Mouse (Mus musculus): ENCODE measurements around the gene H1foo. TPM values are rescaled to one million over a fixed set of nuclear protein-coding genes. Genes with fewer than 3 reads are reported as not detected.
A peak's percentile ranks its signal among the peaks of the same experiment; 100 is the strongest.

Gene H1foo
- polyA plus RNA-seq, 1 experiment from 2014 or later: not detected

DNA sequence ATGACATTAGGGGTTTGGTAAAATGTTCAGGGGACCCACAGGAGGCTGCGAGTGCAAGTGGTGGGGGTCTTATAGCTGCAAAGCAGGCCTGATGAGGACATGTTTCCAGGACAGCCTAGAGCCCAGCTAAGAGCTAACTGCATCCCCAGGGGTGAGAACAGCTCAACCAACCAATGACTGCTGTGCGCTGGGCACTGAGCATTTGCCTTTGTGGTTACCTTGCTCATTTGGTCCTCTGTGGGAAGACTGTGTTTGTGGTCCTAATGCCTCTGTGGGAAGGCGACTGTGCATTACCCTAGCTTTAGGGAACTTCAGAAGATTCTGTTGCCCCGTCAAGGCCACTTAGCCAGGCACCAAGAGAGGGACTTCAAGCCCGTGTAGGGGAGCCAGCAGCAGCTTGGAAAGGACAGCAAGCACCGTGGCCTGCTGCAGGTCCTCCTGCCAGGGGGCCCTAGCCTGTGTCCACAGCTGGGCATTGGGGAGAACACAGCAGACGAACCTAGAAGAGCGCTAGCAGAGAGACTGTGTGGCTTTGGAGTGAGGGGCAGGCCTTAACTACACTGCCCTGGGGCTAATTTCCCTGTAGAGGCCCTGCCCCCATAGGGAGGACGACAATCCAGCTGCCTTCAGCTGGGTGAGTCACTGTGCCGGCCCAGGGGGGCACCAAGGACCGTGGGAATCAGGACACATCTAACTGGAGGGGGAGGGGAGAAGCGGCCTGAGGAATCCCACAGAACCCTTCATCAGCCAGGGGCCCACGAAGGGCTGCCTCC is 46.6 kb downstream of the H1foo start:
- Histone ChIP-seq H3K9me3 (replicated peaks; ENCODE audit: control insufficient read depth, low read length) (no peaks in the 10 kb centered on the region), H3K27ac (replicated peaks; ENCODE audit: low read depth, low read length) (no peak overlapping the region), H3K4me2 (ENCODE audit: low read depth, low read length) (peak overlapping the region; percentile 5), H3K9ac (replicated peaks; ENCODE audit: low read length) (peak overlapping the region; percentile 23), H3K4me1 (ENCODE audit: control insufficient read depth, insufficient read depth, low read length) (peaks cover 15% of the 10 kb centered on the region), H3K4me3 (ENCODE audit: low read depth, low read length) (peak overlapping the region; percentile 12), H3K36me3 (replicated peaks; ENCODE audit: control insufficient read depth, insufficient read depth, low read depth, low read length) (no peaks in the 10 kb centered on the region), H3K27me3 (ENCODE audit: control insufficient read depth, insufficient read depth, low read length) (peaks cover 23% of the 10 kb centered on the region)
- 26% methylated on average over 13 of the region's 13 CpGs for WGBS
- ATAC-seq (replicated peaks; ENCODE audit: insufficient number of reproducible peaks, low FRiP score, low TSS enrichment, low read depth) (no peak), DNase-seq (ENCODE audit: low spot score) (peak; percentile 40)

DNA sequence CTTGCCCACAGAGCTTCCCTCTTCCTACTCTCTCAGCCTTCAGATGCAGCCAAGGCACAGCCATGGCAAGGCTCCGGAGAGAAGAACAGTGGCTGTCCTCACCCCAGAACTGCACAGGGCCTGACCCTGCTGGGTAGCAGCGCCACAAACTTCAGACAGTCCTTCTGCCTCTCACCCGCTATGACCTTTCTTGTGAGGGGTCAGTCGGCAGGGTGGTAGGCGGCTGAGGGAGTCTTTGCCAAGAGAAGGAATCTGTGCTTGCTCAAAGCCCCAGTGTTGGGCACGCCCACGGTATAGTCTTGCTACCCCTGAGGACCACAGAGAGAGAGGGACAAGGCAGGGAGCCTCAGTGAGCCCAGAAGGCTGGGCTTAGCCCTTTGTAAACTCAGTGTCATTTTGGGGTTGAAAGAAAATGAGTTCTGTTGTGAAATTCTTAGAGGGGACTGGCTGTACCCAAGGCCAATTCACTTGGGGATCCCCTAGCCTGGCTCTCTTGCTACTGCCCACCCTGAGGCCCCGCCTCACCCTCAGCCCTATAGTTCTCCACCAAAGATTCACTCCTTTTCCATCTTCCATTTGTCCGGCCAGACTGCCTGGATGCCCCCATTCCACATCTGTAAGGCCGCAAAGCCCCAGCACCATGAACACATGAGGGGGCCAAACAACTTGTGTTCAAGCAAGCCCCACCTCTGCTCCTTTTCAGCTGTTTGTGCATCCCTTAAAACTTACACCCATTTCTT is 47.3 kb downstream of the H1foo start:
- peak overlapping the region; percentile 23 for H3K9ac ChIP-seq (replicated peaks; ENCODE audit: low read length)
- H3K4me2 ChIP-seq (ENCODE audit: low read depth, low read length): no peak overlapping the region
- no peak overlapping the region for H3K27ac ChIP-seq (replicated peaks; ENCODE audit: low read depth, low read length)
- WGBS: 27% methylated on average over 10 of the region's 10 CpGs
- peaks cover 14% of the 10 kb centered on the region for H3K4me1 ChIP-seq (ENCODE audit: control insufficient read depth, insufficient read depth, low read length)
- H3K4me3 ChIP-seq (ENCODE audit: low read depth, low read length): peak overlapping the region; percentile 57
- H3K9me3 ChIP-seq (replicated peaks; ENCODE audit: control insufficient read depth, low read length): no peaks in the 10 kb centered on the region
- H3K27me3 ChIP-seq (ENCODE audit: control insufficient read depth, insufficient read depth, low read length): peaks cover 23% of the 10 kb centered on the region
- DNase-seq (ENCODE audit: low spot score) (no peak), ATAC-seq (replicated peaks; ENCODE audit: insufficient number of reproducible peaks, low FRiP score, low TSS enrichment, low read depth) (no peak)
- H3K36me3 ChIP-seq (replicated peaks; ENCODE audit: control insufficient read depth, insufficient read depth, low read depth, low read length): no peaks in the 10 kb centered on the region

DNA sequence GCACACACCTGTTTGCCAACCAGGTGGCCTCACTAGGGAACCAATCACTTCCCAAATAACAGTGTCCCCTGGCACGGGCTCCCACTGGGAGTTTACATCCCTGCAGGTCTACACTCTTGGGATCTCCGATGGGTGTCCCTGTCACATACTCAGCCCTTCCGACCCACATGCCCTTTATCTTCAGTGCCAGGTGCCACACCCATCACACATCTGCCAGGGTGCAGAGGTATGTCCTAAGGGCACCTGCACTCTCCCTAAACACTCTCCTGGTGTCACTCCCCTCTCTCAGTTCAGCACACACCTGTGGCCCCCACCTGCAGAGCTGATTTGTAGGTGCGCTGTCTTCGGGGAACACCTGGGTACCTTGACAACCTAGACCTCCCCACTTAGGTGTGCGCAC is 48.2 kb downstream of the H1foo start:
- peak overlapping the region; percentile 87 for H3K4me2 ChIP-seq (ENCODE audit: low read depth, low read length)
- peak overlapping the region; percentile 57 for H3K4me3 ChIP-seq (ENCODE audit: low read depth, low read length)
- 41% methylated on average over 6 of the region's 6 CpGs for WGBS
- peak overlapping the region; percentile 48; the same call in 1 of the 2 replicates for H3K9ac ChIP-seq (replicated peaks; ENCODE audit: low read length)
- no peaks in the 10 kb centered on the region for H3K36me3 ChIP-seq (replicated peaks; ENCODE audit: control insufficient read depth, insufficient read depth, low read depth, low read length)
- no peak overlapping the region for H3K27ac ChIP-seq (replicated peaks; ENCODE audit: low read depth, low read length)
- H3K27me3 ChIP-seq (ENCODE audit: control insufficient read depth, insufficient read depth, low read length): peaks cover 23% of the 10 kb centered on the region
- DNase-seq (ENCODE audit: low spot score) (no peak), ATAC-seq (replicated peaks; ENCODE audit: insufficient number of reproducible peaks, low FRiP score, low TSS enrichment, low read depth) (no peak)
- H3K9me3 ChIP-seq (replicated peaks; ENCODE audit: control insufficient read depth, low read length): no peaks in the 10 kb centered on the region
- peaks cover 20% of the 10 kb centered on the region for H3K4me1 ChIP-seq (ENCODE audit: control insufficient read depth, insufficient read depth, low read length)

DNA sequence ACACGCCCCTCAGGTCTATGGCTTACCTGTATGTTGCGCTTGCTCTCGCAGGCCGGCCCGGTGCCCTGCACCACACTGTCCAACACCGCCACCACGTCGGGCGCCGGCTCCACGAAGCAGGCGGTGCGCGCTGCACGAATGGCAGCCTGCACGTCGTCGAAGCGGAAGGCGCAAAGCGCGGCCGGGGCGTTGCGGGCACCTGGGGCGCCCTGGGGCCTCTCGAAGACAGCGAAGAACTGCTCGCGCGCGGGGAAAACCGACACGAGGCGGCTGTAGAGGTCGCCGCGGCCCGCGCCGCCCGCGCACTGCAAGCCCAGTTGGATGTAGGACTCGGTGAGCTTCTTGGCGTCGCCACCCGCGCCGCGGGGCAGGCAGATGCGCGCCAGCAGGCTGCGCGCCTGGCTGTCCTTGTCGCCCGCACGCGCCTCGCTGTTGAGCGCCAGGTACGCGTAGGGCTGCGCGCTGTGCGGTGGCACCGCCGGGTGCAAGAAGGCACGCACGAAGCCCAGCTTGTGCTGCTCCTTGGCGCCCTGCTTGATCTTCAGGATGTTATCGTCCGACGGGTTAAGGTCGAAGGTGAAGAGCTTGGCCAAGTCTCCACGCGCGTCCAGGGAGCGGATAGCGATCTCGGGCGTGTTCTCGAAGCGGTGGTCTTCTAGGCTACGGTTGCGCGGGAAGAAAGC is 48.9 kb downstream of the H1foo start:
- peak overlapping the region; percentile 87 for H3K4me2 ChIP-seq (ENCODE audit: low read depth, low read length)
- H3K4me3 ChIP-seq (ENCODE audit: low read depth, low read length): peak overlapping the region; percentile 57
- ATAC-seq (replicated peaks; ENCODE audit: insufficient number of reproducible peaks, low FRiP score, low TSS enrichment, low read depth) (no peak), DNase-seq (ENCODE audit: low spot score) (no peak)
- no peaks in the 10 kb centered on the region for H3K9me3 ChIP-seq (replicated peaks; ENCODE audit: control insufficient read depth, low read length)
- peaks cover 23% of the 10 kb centered on the region for H3K4me1 ChIP-seq (ENCODE audit: control insufficient read depth, insufficient read depth, low read length)
- H3K27ac ChIP-seq (replicated peaks; ENCODE audit: low read depth, low read length): 0 out of 2 replicates have a peak overlapping the region, but pooled peaks have one; percentile 52
- peaks cover 23% of the 10 kb centered on the region for H3K27me3 ChIP-seq (ENCODE audit: control insufficient read depth, insufficient read depth, low read length)
- H3K9ac ChIP-seq (replicated peaks; ENCODE audit: low read length): peak overlapping the region; percentile 50
- WGBS: 2% methylated on average over 83 of the region's 86 CpGs
- H3K36me3 ChIP-seq (replicated peaks; ENCODE audit: control insufficient read depth, insufficient read depth, low read depth, low read length): no peaks in the 10 kb centered on the region

DNA sequence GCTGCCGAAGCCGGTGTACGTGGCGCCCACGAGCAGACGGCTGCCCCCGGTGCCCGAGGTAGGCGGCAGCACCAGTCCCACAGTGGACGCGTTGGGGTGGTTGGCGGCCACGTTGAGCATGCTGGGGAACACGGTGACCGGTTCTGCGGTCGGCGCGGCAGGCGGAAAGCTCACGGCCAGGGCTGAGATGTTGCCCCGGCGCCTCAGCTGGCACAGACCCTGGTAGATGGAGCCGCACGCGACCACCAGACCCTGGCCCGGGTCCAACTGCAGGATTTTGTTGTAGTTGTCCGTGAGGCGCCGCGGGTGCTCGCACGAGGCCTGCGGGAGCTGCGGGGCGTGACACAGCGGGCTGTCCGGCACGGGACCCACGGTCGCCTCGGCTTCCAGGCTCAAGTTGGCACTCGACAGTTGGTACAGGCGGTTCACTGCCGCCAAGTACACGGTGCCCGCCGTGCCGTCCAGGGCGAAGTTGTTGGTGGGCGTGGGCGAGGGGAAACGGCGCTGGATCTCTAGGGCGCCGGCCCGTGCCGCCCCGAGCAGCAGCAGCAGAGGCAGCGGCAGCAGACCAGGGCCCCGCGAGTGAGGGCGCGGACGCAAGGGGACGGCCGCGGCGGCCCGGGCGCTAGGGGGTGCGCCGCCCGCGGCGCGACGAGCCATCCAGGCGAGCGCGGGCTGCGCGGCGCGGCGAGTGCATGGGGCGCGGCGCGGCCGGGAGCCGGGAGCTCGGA is 49.6 kb downstream of the H1foo start:
- Histone ChIP-seq H3K36me3 (replicated peaks; ENCODE audit: control insufficient read depth, insufficient read depth, low read depth, low read length) (no peaks in the 10 kb centered on the region), H3K4me1 (ENCODE audit: control insufficient read depth, insufficient read depth, low read length) (peaks cover 23% of the 10 kb centered on the region), H3K4me3 (ENCODE audit: low read depth, low read length) (peak overlapping the region; percentile 57), H3K27ac (replicated peaks; ENCODE audit: low read depth, low read length) (no peak overlapping the region), H3K9ac (replicated peaks; ENCODE audit: low read length) (peak overlapping the region; percentile 50), H3K4me2 (ENCODE audit: low read depth, low read length) (peak overlapping the region; percentile 87), H3K27me3 (ENCODE audit: control insufficient read depth, insufficient read depth, low read length) (peaks cover 23% of the 10 kb centered on the region), H3K9me3 (replicated peaks; ENCODE audit: control insufficient read depth, low read length) (no peaks in the 10 kb centered on the region)
- ATAC-seq (replicated peaks; ENCODE audit: insufficient number of reproducible peaks, low FRiP score, low TSS enrichment, low read depth) (no peak; the same call in 1 of the 2 replicates), DNase-seq (ENCODE audit: low spot score) (no peak)
- WGBS: 1% methylated on average over 90 of the region's 93 CpGs

DNA sequence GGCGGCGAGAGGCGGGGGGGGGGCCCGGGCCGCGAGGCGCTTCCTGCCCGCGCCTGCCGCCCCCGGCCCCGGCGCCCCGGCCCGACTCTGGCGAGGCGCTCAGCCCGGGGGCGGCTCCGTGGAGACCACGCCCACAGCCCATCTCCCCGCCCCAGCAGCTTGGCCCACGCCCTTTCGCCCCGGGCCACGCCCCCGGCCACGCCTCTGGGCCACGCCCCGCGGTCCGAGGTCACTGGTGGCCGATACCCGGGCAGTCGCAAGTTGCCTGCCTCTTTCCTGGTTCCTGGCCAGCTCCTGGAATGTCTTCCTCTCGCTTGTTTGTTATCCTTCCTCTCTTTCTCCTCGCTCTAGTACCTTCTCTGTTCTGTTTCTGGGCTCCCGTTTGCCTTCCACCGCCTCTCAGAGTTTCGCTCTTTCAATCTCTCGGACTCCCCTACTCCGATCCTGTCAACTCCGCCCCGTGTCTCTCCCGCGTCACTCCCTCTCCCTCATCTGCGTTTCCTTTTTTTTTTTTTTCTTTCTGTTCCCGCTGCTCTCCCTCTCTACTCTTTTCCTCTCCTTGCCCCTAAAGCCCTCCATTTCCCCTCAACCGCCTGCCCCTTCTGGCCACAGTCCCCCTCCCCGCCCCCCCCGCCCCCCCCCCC is 50.3 kb downstream of the H1foo start, which contains the start of gene Plxnd1:
Plxnd1 (minus strand) TSS at position 129 of the 644 bp plus-strand sequence.
- Histone ChIP-seq H3K4me1 (ENCODE audit: control insufficient read depth, insufficient read depth, low read length) (peaks cover 23% of the 10 kb centered on the region), H3K4me3 (ENCODE audit: low read depth, low read length) (peak within 1 kb of the TSS; percentile 57), H3K9me3 (replicated peaks; ENCODE audit: control insufficient read depth, low read length) (no peaks in the 10 kb centered on the region), H3K36me3 (replicated peaks; ENCODE audit: control insufficient read depth, insufficient read depth, low read depth, low read length) (no peaks in the 10 kb centered on the region), H3K4me2 (ENCODE audit: low read depth, low read length) (peak within 1 kb of the TSS; percentile 87), H3K9ac (replicated peaks; ENCODE audit: low read length) (peak within 1 kb of the TSS; percentile 50), H3K27ac (replicated peaks; ENCODE audit: low read depth, low read length) (0 out of 2 replicates have a peak within 1 kb of the TSS, but pooled peaks have one; percentile 8), H3K27me3 (ENCODE audit: control insufficient read depth, insufficient read depth, low read length) (peaks cover 23% of the 10 kb centered on the region)
- peak; percentile 90 for DNase-seq (ENCODE audit: low spot score)
- ATAC-seq (replicated peaks; ENCODE audit: insufficient number of reproducible peaks, low FRiP score, low TSS enrichment, low read depth): peak; percentile 22; the same call in 1 of the 2 replicates
- under 1% methylated on average over 26 of the region's 51 CpGs for WGBS

DNA sequence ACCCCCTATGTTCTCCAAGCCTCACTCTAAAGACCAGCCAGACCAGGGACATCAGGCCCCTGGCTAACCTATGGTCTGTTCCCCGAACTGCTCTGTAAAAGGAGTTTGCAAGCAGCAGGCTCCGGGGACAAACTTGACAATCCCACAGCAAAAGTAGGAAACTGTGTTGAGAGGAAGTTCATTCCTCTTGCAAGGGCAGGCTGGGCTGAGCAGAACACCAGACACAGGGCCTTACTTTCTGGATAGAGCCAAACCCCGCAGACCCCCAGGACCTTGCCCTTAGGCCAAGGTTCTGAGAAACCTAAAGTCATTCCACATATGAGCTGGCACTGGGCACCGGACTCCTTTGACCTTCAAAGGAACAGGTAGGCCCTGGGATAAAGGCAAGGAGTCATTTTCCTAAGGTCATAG is 50.8 kb downstream of the H1foo start:
- no peak for DNase-seq (ENCODE audit: low spot score)

More for the DNA sequence above, 50.8 kb downstream of the H1foo start:
- Histone ChIP-seq H3K4me3 (ENCODE audit: low read depth, low read length) (no peak overlapping the region), H3K36me3 (replicated peaks; ENCODE audit: control insufficient read depth, insufficient read depth, low read depth, low read length) (no peaks in the 10 kb centered on the region), H3K4me2 (ENCODE audit: low read depth, low read length) (no peak overlapping the region; the same call in 1 of the 2 replicates), H3K27me3 (ENCODE audit: control insufficient read depth, insufficient read depth, low read length) (peaks cover 23% of the 10 kb centered on the region), H3K4me1 (ENCODE audit: control insufficient read depth, insufficient read depth, low read length) (peaks cover 23% of the 10 kb centered on the region), H3K9me3 (replicated peaks; ENCODE audit: control insufficient read depth, low read length) (no peaks in the 10 kb centered on the region), H3K9ac (replicated peaks; ENCODE audit: low read length) (no peak overlapping the region), H3K27ac (replicated peaks; ENCODE audit: low read depth, low read length) (0 out of 2 replicates have a peak overlapping the region, but pooled peaks have one; percentile 8)
- no peak for ATAC-seq (replicated peaks; ENCODE audit: insufficient number of reproducible peaks, low FRiP score, low TSS enrichment, low read depth)
- 61% methylated on average over 4 of the region's 4 CpGs for WGBS
